9 mouse cellular contexts compared by ENCODE assay signal in the genomic region with DNA sequence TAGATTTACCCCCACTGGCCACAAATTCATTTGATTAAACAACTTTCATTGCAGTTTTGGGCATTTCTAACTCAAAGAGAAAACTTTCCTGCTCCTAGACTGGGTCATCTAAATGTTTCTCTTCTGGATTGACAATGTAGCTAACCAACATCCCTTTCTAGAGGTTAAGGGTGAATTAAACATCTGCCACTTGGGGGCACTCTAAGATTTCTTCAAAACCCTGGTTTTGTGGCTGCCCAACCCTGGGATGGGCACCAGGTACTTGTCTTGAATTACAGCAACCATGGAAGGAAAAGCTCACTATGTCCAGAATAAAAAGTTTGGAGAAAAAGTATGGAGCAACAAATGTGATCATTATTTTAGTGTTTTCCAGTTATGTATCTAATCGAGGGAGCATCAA. TPM values are rescaled to one million over a fixed set of nuclear protein-coding genes. Genes with fewer than 3 reads are reported as not detected.
A peak's percentile ranks its signal among the peaks of the same experiment; 100 is the strongest.
DNase-seq lines count a peak whose midpoint lies in the region; ATAC-seq and TF ChIP-seq lines count a peak whose summit lies in the region.
"Had no signal": no experiment of that assay in that cellular context is flagged by ENCODE, and none has a peak within 500 bp of the region (broad histone marks: within the 10 kb centered on the region; RNA-seq: fewer than 3 reads in every experiment).

No protein-coding gene starts in this region.

- H3K4me1 ChIP-seq in embryonic facial prominence, embryonic 14.5 days (ENCODE audit: control insufficient read depth, insufficient read depth, low read length) = no peaks in the 10 kb centered on the region
- H3K4me1 ChIP-seq: heart, embryonic 13.5 days had no signal

- WGBS in embryonic facial prominence, embryonic 14.5 days = 87% methylated on average over 1 of the region's 1 CpGs

- intact Hi-C loops in gastrocnemius, adult 2 months (cut with DNase I) = no loop called here

- H3K9ac ChIP-seq in embryonic facial prominence, embryonic 14.5 days (ENCODE audit: low read depth, low read length) = no peak overlapping the region
- H3K9ac ChIP-seq: heart, embryonic 13.5 days had no signal

- no peak for DNase-seq in gastrocnemius, adult 2 months
- DNase-seq in gastrocnemius, postnatal 10 days = no peak
- DNase-seq in right cerebral cortex, adult 18-20 months = peak; percentile 37
- no peak for DNase-seq in right cerebral cortex, postnatal 4 days
- DNase-seq in embryonic facial prominence, embryonic 14.5 days (ENCODE audit: low spot score) = peak; percentile 62
- no peak for DNase-seq in spleen, postnatal 4 days (ENCODE audit: low spot score in 2 of 2)
- DNase-seq in layer of hippocampus, postnatal 10 days (ENCODE audit: low spot score in 2 of 2) = no peak
- DNase-seq in spleen, postnatal 14 days (ENCODE audit: low spot score in 2 of 2) = no peak

- no peaks in the 10 kb centered on the region for H3K27me3 ChIP-seq in embryonic facial prominence, embryonic 14.5 days (replicated peaks; ENCODE audit: control insufficient read depth, insufficient read depth, low read length)
- H3K27me3 ChIP-seq: heart, embryonic 13.5 days had no signal

- no peak overlapping the region for H3K4me2 ChIP-seq in embryonic facial prominence, embryonic 14.5 days (ENCODE audit: low read depth, low read length)
- H3K4me2 ChIP-seq: heart, embryonic 13.5 days had no signal

- H3K36me3 ChIP-seq in embryonic facial prominence, embryonic 14.5 days (ENCODE audit: control insufficient read depth, insufficient read depth, low read length) = no peaks in the 10 kb centered on the region
- H3K36me3 ChIP-seq: heart, embryonic 13.5 days had no signal

- TF ChIP-seq CTCF in gastrocnemius, adult 2 months (IDR thresholded peaks at IDR 0.05) = peak; percentile 44

- no peak for ATAC-seq in embryonic facial prominence, embryonic 14.5 days (ENCODE audit: low read depth)

- no peaks in the 10 kb centered on the region for H3K9me3 ChIP-seq in embryonic facial prominence, embryonic 14.5 days (ENCODE audit: control insufficient read depth, low read length)
- H3K9me3 ChIP-seq: heart, embryonic 13.5 days had no signal

- no peak overlapping the region for H3K27ac ChIP-seq in gastrocnemius, adult 2 months
- no peak overlapping the region for H3K27ac ChIP-seq in embryonic facial prominence, embryonic 14.5 days (replicated peaks; ENCODE audit: low read depth, low read length)
- H3K27ac ChIP-seq: heart, embryonic 13.5 days had no signal

- H3K4me3 ChIP-seq in gastrocnemius, adult 2 months = no peak overlapping the region
- no peak overlapping the region for H3K4me3 ChIP-seq in embryonic facial prominence, embryonic 14.5 days (ENCODE audit: low read depth, low read length)
- H3K4me3 ChIP-seq: heart, embryonic 13.5 days had no signal

RNA-seq across cellular contexts. Expression of a gene that starts 39.4 kb away (rescaled TPM):
- total RNA-seq in gastrocnemius, adult 2 months (2021) = under 1 TPM; 0.15 to 0.31 TPM
- total RNA-seq in gastrocnemius, postnatal 10 days (2021) = 1 to 10 TPM; 1.5 to 2.0 TPM
- polyA plus RNA-seq in embryonic facial prominence, embryonic 14.5 days (2014; fragmentation: Nextera tagmentation; extraction: Ambion mirVana) = 7.6 and 9.6 TPM in 2 replicates
- 10 to 100 TPM; 12.2 to 13.6 TPM for total RNA-seq in layer of hippocampus, postnatal 10 days (2021)

Comparison
In these comparisons a context has a peak if more than half of its experiments do, and no peak if none do; other contexts are left out.
1. DNase-seq: peak in right cerebral cortex, adult 18-20 months (single experiment) and embryonic facial prominence, embryonic 14.5 days (single experiment); none in gastrocnemius, adult 2 months (single experiment), gastrocnemius, postnatal 10 days (single experiment), right cerebral cortex, postnatal 4 days (single experiment), spleen, postnatal 4 days (0 of 2), layer of hippocampus, postnatal 10 days (0 of 2) and spleen, postnatal 14 days (0 of 2).
2. RNA of a gene that starts 39.4 kb away (total RNA-seq): 12.2 to 13.6 TPM in layer of hippocampus, postnatal 10 days; 1.5 to 2.0 TPM in gastrocnemius, postnatal 10 days and 0.15 to 0.31 TPM in gastrocnemius, adult 2 months; every median in the first group is over 4 times any median in the second.